Mouse (Mus musculus) frontal cortex, postnatal 14 days (tissue): ENCODE data around the gene Ano2.

Experiments used
- DNase-seq, 2 experiments: peaks; one replicate each; pipeline ENCODE4 v3.0.0; 2022; ENCODE audit warnings: low spot score in 2 of 2

Ano2 gene

DNA sequence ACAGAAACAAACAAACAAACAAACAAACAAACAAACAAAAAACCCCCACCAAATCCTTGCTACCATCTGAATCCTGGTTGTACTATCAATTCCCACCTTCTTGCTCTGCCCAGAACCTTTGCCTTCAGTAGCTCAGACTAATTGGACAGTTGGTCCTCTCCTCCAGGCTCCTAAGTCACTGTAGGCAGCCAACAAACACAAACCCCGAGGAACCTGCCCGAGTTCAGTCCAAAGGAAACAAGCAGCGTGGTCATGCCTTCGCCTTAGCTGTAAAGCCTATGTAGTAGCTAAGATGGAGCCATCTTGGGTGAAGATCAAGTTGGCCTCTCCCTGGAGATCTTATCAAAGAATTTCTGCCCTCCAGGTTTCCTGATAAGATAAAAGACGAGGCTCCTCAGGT lies 362.9 kb downstream of the Ano2 start:
- no peak for DNase-seq

DNA sequence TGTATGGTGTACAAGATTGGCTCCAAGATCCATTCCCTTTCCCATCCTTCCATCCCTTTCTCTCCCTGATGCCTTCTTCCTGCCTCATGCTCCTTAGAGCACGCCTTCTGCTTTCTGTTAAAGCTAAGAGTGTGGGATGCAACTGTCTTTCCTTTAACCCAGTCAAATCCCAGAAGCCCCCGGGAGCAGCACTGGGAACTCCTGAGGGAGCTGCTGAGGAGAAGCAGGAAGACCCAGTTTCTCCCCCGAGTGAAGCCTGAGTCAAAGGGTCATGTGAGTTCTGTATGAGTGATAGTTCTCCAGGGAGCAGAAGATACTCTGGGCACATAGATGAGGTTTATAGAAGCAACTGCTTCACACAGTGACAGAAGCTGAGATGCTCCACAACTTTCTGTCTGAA lies 367.5 kb downstream of the Ano2 start:
- no peak for DNase-seq

DNA sequence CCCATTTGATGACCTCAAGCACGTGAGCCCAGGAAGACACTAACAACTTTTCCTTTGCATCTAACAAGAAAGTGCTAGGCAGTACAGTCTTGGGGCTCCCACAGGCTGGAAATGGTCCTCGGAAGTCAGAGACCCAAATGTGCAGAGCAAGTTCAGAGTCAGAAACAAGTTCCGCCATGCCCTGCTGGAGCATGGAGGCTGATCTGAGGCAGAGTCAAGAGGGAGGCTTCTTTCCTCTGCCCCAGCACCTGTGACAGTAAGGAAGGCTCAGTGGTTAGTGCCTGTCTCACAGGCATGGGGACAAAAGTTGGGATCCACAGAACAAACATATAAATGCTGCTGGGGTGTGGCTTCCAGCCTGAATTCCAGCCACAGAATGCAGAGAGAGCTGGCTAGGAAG lies 390.3 kb downstream of the Ano2 start:
- no peak for DNase-seq

GRCm38 (mm10) chr6:126086321-126086950 lies 396.2 kb downstream of the Ano2 start:
- no peak for DNase-seq

DNA sequence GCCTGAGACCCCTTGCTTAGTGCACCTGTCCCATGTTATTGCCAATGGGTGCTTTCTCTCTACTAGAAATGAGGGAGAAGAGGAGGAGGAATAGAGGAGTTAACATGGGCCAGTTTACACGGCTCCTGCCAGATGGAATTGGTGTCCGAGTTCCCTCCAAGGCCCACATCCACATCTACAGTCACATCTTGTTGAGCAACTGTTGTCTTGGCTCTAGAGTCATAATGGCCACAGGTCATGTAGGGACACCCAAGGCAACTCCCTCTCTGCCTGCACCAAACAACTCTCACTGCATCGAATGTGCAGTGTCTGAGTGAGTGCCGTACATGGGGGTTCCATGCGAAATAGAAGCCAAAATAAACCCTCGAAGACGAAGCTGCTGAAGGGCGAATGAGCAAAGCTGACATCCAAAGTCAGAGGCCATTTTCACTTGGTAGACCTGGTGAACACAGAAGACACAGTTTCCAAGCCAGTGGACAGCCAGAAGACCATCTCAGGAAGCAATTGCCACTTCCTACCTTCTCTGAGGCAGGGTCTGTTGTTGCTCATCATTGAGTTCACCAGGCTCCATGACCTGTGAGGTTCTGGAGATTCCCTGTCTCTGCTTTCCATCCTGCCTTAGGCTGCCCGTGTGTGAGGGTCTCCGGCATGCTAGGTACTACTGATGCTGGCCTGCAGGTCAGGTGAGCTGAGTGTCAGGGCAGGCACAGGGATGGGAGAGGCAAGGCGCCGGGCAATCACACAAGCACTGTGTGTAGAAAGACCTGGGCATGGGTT lies 398.5 kb downstream of the Ano2 start:
- DNase-seq: no peak
